Mouse (Mus musculus) C2C12 (cell line): ENCODE measurements at regions not wholly inside any gene's neighbourhood (a gene's known extent, or its start where the extent isn't known, plus 50 kb on each side); places are given as distances from the start of the nearest gene placed in this dataset.

ENCODE experiments used
- CTCF ChIP-seq: IDR thresholded peaks from one replicate; pipeline ENCODE4 v1.5.1; 2011; ENCODE audit not compliant: control insufficient read depth, insufficient read depth, insufficient read length
- MAX ChIP-seq: IDR thresholded peaks from one replicate; pipeline ENCODE4 v1.6.1; 2011; ENCODE audit warnings: mild to moderate bottlenecking, control low read depth
- USF1 ChIP-seq: IDR thresholded peaks from one replicate; pipeline ENCODE4 v1.6.1; 2011; ENCODE audit warnings: low read depth, mild to moderate bottlenecking, control low read depth, moderate library complexity

DNA sequence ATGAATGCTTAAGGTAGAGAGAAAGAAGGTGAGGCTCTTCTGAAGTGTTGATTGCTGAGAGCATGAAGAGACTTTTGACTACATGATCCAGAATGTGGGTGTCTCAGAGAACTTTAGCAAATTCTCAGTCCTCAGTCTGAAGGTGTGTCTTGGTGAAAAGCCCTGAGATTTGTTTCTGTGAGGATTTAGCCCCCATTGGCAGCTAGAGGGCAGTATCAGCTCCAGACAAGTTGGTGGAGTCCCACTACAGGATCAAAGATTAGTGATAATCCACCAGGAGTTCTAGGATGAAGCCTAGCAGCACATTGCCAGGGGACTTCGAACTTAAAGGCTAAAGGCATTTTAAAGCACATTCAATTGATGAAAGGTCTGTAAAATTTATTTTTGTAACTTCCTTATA, 269.8 kb downstream of the Etv1 start:
- TF ChIP-seq CTCF (no peak), MAX (no peak), USF1 (no peak)
